In genomic region chr13:37962541-37962940, GRCm38 (mm10) we compare ENCODE assay signal across 16 mouse cellular contexts.
"Had no signal": no experiment of that assay in that cellular context is flagged by ENCODE, and none has a peak within 500 bp of the region (broad histone marks: within the 10 kb centered on the region; RNA-seq: fewer than 3 reads in every experiment).

No protein-coding gene starts in this region.

- ATAC-seq: liver, postnatal 0 days; lung, postnatal 0 days; midbrain, embryonic 13.5 days; midbrain, embryonic 15.5 days had no signal

- DNase-seq: liver, postnatal 0 days; lung, adult 2 months; lung, postnatal 14 days; lung, postnatal 36 days; right cerebral cortex, postnatal 14 days; thymus, postnatal 25 days; thymus, postnatal 4 days had no signal

- H3K27me3 ChIP-seq: lung, embryonic 15.5 days; megakaryocyte, embryonic 14.5 days; midbrain, embryonic 15.5 days; neural tube, embryonic 12.5 days; stomach, embryonic 15.5 days had no signal

- H3K4me2 ChIP-seq: midbrain, embryonic 11.5 days; midbrain, embryonic 13.5 days; midbrain, embryonic 15.5 days had no signal

- H3K36me3 ChIP-seq: lung, embryonic 15.5 days; midbrain, embryonic 13.5 days; midbrain, embryonic 15.5 days; neural tube, embryonic 12.5 days; stomach, embryonic 15.5 days had no signal

- H3K27ac ChIP-seq: lung, embryonic 15.5 days; macrophage; midbrain, embryonic 13.5 days; midbrain, embryonic 15.5 days; neural tube, embryonic 12.5 days; stomach, embryonic 15.5 days had no signal

- H3K9me3 ChIP-seq: lung, embryonic 15.5 days; megakaryocyte, embryonic 14.5 days; midbrain, embryonic 13.5 days; midbrain, embryonic 15.5 days; neural tube, embryonic 12.5 days; stomach, embryonic 15.5 days had no signal

- H3K9ac ChIP-seq: liver, postnatal 0 days; lung, embryonic 15.5 days; midbrain, embryonic 13.5 days; midbrain, embryonic 15.5 days; neural tube, embryonic 12.5 days; stomach, embryonic 15.5 days had no signal

- H3K4me3 ChIP-seq: lung, embryonic 15.5 days; midbrain, embryonic 13.5 days; midbrain, embryonic 15.5 days; neural tube, embryonic 12.5 days; stomach, embryonic 15.5 days had no signal
